Mouse (Mus musculus) hindbrain, postnatal 0 days (tissue): ENCODE measurements at regions not wholly inside any gene's neighbourhood (a gene's known extent, or its start where the extent isn't known, plus 50 kb on each side); places are given as distances from the start of the nearest gene placed in this dataset.

Experiments used
- ATAC-seq: fragments of 200-750 bp; cut with Nextera tagmentation; 2 replicates; pipeline ENCODE4 v1.8.0; 2017; ENCODE audit warnings: mild to moderate bottlenecking, moderate TSS enrichment, moderate library complexity
- DNase-seq: peaks from one replicate; pipeline ENCODE4 v3.0.0-alpha.2; 2015; ENCODE audit warnings: low spot score
- H3K27ac ChIP-seq: fragments of 300-500 bp; sonication (generic); 2 replicates; pipeline ENCODE4 v1.5.1; 2014; ENCODE audit warnings: mild to moderate bottlenecking
- H3K27me3 ChIP-seq: fragments of 300-500 bp; sonication (generic); 2 replicates; pipeline ENCODE4 v1.6.1; 2014; ENCODE audit warnings: low read length, mixed read lengths; ENCODE audit not compliant: insufficient read depth
- H3K36me3 ChIP-seq: fragments of 300-500 bp; sonication (generic); 2 replicates; pipeline ENCODE4 v1.6.1; 2014; ENCODE audit warnings: low read length, mixed read lengths; ENCODE audit not compliant: insufficient read depth
- H3K4me1 ChIP-seq: fragments of 300-500 bp; sonication (generic); 2 replicates; pipeline ENCODE4 v1.6.1; 2014; ENCODE audit warnings: antibody characterized with exemption, low read length, mixed read lengths; ENCODE audit not compliant: insufficient read depth
- H3K4me2 ChIP-seq: fragments of 300-500 bp; sonication (generic); 2 replicates; pipeline ENCODE4 v1.6.1; 2014; ENCODE audit warnings: low read depth, mild to moderate bottlenecking, low read length, moderate library complexity, mixed read lengths
- H3K4me3 ChIP-seq: fragments of 300-500 bp; sonication (generic); 2 replicates; pipeline ENCODE4 v1.5.1; 2014; ENCODE audit warnings: low read length
- H3K9ac ChIP-seq: fragments of 300-500 bp; sonication (generic); replicated peaks from 2 replicates; pipeline ENCODE4 v1.6.1; 2014; ENCODE audit warnings: mild to moderate bottlenecking, low read length, moderate library complexity, mixed read lengths
- H3K9me3 ChIP-seq: fragments of 300-500 bp; sonication (generic); 2 replicates; pipeline ENCODE4 v1.6.1; 2016; ENCODE audit warnings: low read length, mixed read lengths
- CTCF ChIP-seq: IDR thresholded peaks from 2 replicates; pipeline ENCODE4 v1.5.1; 2016; ENCODE audit warnings: antibody characterized with exemption, control low read depth, low read depth
- WGBS: fragments of 180-500 bp; shearing (Covaris S2); extraction: QIAGEN DNeasy Blood & Tissue Kit; methylation state at CpG from one replicate; pipeline ENCODE4 v1.1.7; 2014; 5-methylcytosine and 5-hydroxymethylcytosine counted together

GRCm38 (mm10) chr14:113503796-113504195 lies 189.4 kb downstream of the Tpm3-rs7 start:
- no peak overlapping the region for H3K4me3 ChIP-seq
- no peaks in the 10 kb centered on the region for H3K9me3 ChIP-seq
- 96% methylated on average over 2 of the region's 2 CpGs for WGBS
- no peak for TF ChIP-seq CTCF
- H3K27ac ChIP-seq: no peak overlapping the region
- H3K4me1 ChIP-seq: no peaks in the 10 kb centered on the region
- ATAC-seq: no peak
- H3K9ac ChIP-seq: no peak overlapping the region
- no peak overlapping the region for H3K4me2 ChIP-seq
- no peaks in the 10 kb centered on the region for H3K27me3 ChIP-seq
- no peak for DNase-seq
- H3K36me3 ChIP-seq: no peaks in the 10 kb centered on the region
